Mouse (Mus musculus): ENCODE measurements at regions not wholly inside any gene's neighbourhood (a gene's known extent, or its start where the extent isn't known, plus 50 kb on each side); places are given as distances from the start of the nearest gene placed in this dataset.

- Histone ChIP-seq H3K9ac (replicated peaks; ENCODE audit: low read depth) (no peak overlapping the region), H3K4me2 (replicated peaks; ENCODE audit: low read depth, low read length) (no peak overlapping the region), H3K36me3 (ENCODE audit: insufficient read depth, low read length) (no peaks in the 10 kb centered on the region), H3K4me1 (ENCODE audit: insufficient read depth, low read depth, low read length) (no peaks in the 10 kb centered on the region), H3K27me3 (replicated peaks; ENCODE audit: insufficient read depth, low read length) (no peaks in the 10 kb centered on the region), H3K9me3 (ENCODE audit: low read length) (no peaks in the 10 kb centered on the region), H3K27ac (ENCODE audit: low read length) (no peak overlapping the region), H3K4me3 (ENCODE audit: low read depth, low read length) (no peak overlapping the region)
- TF ChIP-seq EP300 (IDR thresholded peaks at IDR 0.05), result no peak
- no peak for TF ChIP-seq CTCF (IDR thresholded peaks at IDR 0.05)
- ATAC-seq (no peak), DNase-seq (ENCODE audit: low spot score) (no peak)
- WGBS, result 54% methylated on average over 4 of the region's 4 CpGs
These were observed 97.9 kb downstream of the Lipi start for GRCm38 (mm10) chr16:75487915-75488314.

GRCm38 (mm10) chr16:75483878-75484277 is 102.0 kb downstream of the Lipi start:
- no peak overlapping the region for H3K4me3 ChIP-seq (ENCODE audit: low read depth, low read length)
- WGBS, result 76% methylated on average over 5 of the region's 5 CpGs
- ATAC-seq (no peak), DNase-seq (ENCODE audit: low spot score) (no peak)
- no peaks in the 10 kb centered on the region for H3K9me3 ChIP-seq (ENCODE audit: low read length)
- H3K36me3 ChIP-seq (ENCODE audit: insufficient read depth, low read length), result no peaks in the 10 kb centered on the region
- TF ChIP-seq EP300 (IDR thresholded peaks at IDR 0.05) (no peak), CTCF (IDR thresholded peaks at IDR 0.05) (no peak)
- no peaks in the 10 kb centered on the region for H3K27me3 ChIP-seq (replicated peaks; ENCODE audit: insufficient read depth, low read length)
- no peak overlapping the region for H3K9ac ChIP-seq (replicated peaks; ENCODE audit: low read depth)
- H3K4me1 ChIP-seq (ENCODE audit: insufficient read depth, low read depth, low read length), result no peaks in the 10 kb centered on the region
- no peak overlapping the region for H3K4me2 ChIP-seq (replicated peaks; ENCODE audit: low read depth, low read length)
- no peak overlapping the region for H3K27ac ChIP-seq (ENCODE audit: low read length)

- H3K4me2 ChIP-seq (replicated peaks; ENCODE audit: low read depth, low read length), result no peak overlapping the region
- ATAC-seq (no peak), DNase-seq (ENCODE audit: low spot score) (no peak)
- WGBS, result 78% methylated on average over 6 of the region's 6 CpGs
- no peak overlapping the region for H3K9ac ChIP-seq (replicated peaks; ENCODE audit: low read depth)
- H3K9me3 ChIP-seq (ENCODE audit: low read length), result no peaks in the 10 kb centered on the region
- no peak overlapping the region for H3K4me3 ChIP-seq (ENCODE audit: low read depth, low read length)
- no peaks in the 10 kb centered on the region for H3K27me3 ChIP-seq (replicated peaks; ENCODE audit: insufficient read depth, low read length)
- H3K36me3 ChIP-seq (ENCODE audit: insufficient read depth, low read length), result no peaks in the 10 kb centered on the region
- H3K4me1 ChIP-seq (ENCODE audit: insufficient read depth, low read depth, low read length), result no peaks in the 10 kb centered on the region
- TF ChIP-seq CTCF (IDR thresholded peaks at IDR 0.05) (no peak), EP300 (IDR thresholded peaks at IDR 0.05) (no peak)
- H3K27ac ChIP-seq (ENCODE audit: low read length), result no peak overlapping the region
These were observed 120.4 kb downstream of the Lipi start for GRCm38 (mm10) chr16:75465420-75465975.

- DNase-seq (ENCODE audit: low spot score) (no peak), ATAC-seq (no peak)
- H3K4me2 ChIP-seq (replicated peaks; ENCODE audit: low read depth, low read length), result no peak overlapping the region
- H3K9me3 ChIP-seq (ENCODE audit: low read length), result no peaks in the 10 kb centered on the region
- no peaks in the 10 kb centered on the region for H3K36me3 ChIP-seq (ENCODE audit: insufficient read depth, low read length)
- H3K27ac ChIP-seq (ENCODE audit: low read length), result no peak overlapping the region
- no peak overlapping the region for H3K4me3 ChIP-seq (ENCODE audit: low read depth, low read length)
- no peaks in the 10 kb centered on the region for H3K27me3 ChIP-seq (replicated peaks; ENCODE audit: insufficient read depth, low read length)
- no peaks in the 10 kb centered on the region for H3K4me1 ChIP-seq (ENCODE audit: insufficient read depth, low read depth, low read length)
- 72% methylated on average over 3 of the region's 3 CpGs for WGBS
- TF ChIP-seq CTCF (IDR thresholded peaks at IDR 0.05) (no peak), EP300 (IDR thresholded peaks at IDR 0.05) (no peak)
- no peak overlapping the region for H3K9ac ChIP-seq (replicated peaks; ENCODE audit: low read depth)
These were observed 123.7 kb downstream of the Lipi start for GRCm38 (mm10) chr16:75462136-75462535.

GRCm38 (mm10) chr16:75446901-75447514 is 138.9 kb downstream of the Lipi start:
- ATAC-seq, result no peak
- TF ChIP-seq CTCF (IDR thresholded peaks at IDR 0.05), result no peak
- no peak for TF ChIP-seq EP300 (IDR thresholded peaks at IDR 0.05)

GRCm38 (mm10) chr16:75439296-75439695 is 146.6 kb downstream of the Lipi start:
- Histone ChIP-seq H3K36me3 (ENCODE audit: insufficient read depth, low read length) (no peaks in the 10 kb centered on the region), H3K9ac (replicated peaks; ENCODE audit: low read depth) (no peak overlapping the region), H3K27ac (ENCODE audit: low read length) (no peak overlapping the region), H3K9me3 (ENCODE audit: low read length) (no peaks in the 10 kb centered on the region), H3K4me3 (ENCODE audit: low read depth, low read length) (no peak overlapping the region), H3K27me3 (replicated peaks; ENCODE audit: insufficient read depth, low read length) (no peaks in the 10 kb centered on the region), H3K4me1 (ENCODE audit: insufficient read depth, low read depth, low read length) (no peaks in the 10 kb centered on the region), H3K4me2 (replicated peaks; ENCODE audit: low read depth, low read length) (no peak overlapping the region)
- ATAC-seq (no peak), DNase-seq (ENCODE audit: low spot score) (no peak)
- 90% methylated on average over 3 of the region's 3 CpGs for WGBS
- TF ChIP-seq CTCF (IDR thresholded peaks at IDR 0.05) (no peak), EP300 (IDR thresholded peaks at IDR 0.05) (no peak)

More at GRCm38 (mm10) chr16:75446901-75447514, 138.9 kb downstream of the Lipi start:
- no peaks in the 10 kb centered on the region for H3K36me3 ChIP-seq (ENCODE audit: insufficient read depth, low read length)
- no peaks in the 10 kb centered on the region for H3K9me3 ChIP-seq (ENCODE audit: low read length)
- no peak overlapping the region for H3K4me3 ChIP-seq (ENCODE audit: low read depth, low read length)
- H3K4me2 ChIP-seq (replicated peaks; ENCODE audit: low read depth, low read length), result no peak overlapping the region
- H3K27ac ChIP-seq (ENCODE audit: low read length), result no peak overlapping the region
- no peaks in the 10 kb centered on the region for H3K4me1 ChIP-seq (ENCODE audit: insufficient read depth, low read depth, low read length)
- 3% methylated on average over 14 of the region's 14 CpGs for WGBS
- H3K27me3 ChIP-seq (replicated peaks; ENCODE audit: insufficient read depth, low read length), result no peaks in the 10 kb centered on the region
- no peak overlapping the region for H3K9ac ChIP-seq (replicated peaks; ENCODE audit: low read depth)
- peak; percentile 4 for DNase-seq (ENCODE audit: low spot score)
